Mouse (Mus musculus) stomach, embryonic 16.5 days (tissue): ENCODE measurements around the gene Tsc22d4. TPM values are rescaled to one million over a fixed set of nuclear protein-coding genes. Genes with fewer than 3 reads are reported as not detected.

ENCODE experiments used
- ATAC-seq: fragments of 200-750 bp; cut with Nextera tagmentation; 2 replicates; pipeline ENCODE4 v1.8.0; 2017; ENCODE audit warnings: moderate number of reproducible peaks, moderate TSS enrichment; ENCODE audit not compliant: insufficient read depth, low FRiP score
- H3K27ac ChIP-seq: fragments of 300-500 bp; sonication (generic); 2 replicates; pipeline ENCODE4 v1.5.1; 2014; ENCODE audit warnings: low read length
- H3K27me3 ChIP-seq: fragments of 300-500 bp; sonication (generic); 2 replicates; pipeline ENCODE4 v1.6.1; 2014; ENCODE audit warnings: low read length, control low read depth, mixed read lengths; ENCODE audit not compliant: control insufficient read depth, insufficient read depth
- H3K36me3 ChIP-seq: fragments of 300-500 bp; sonication (generic); 2 replicates; pipeline ENCODE4 v1.6.1; 2014; ENCODE audit warnings: low read length; ENCODE audit not compliant: control insufficient read depth, insufficient read depth
- H3K4me1 ChIP-seq: fragments of 300-500 bp; sonication (generic); 2 replicates; pipeline ENCODE4 v1.6.1; 2014; ENCODE audit warnings: low read length, control low read depth, mixed read lengths; ENCODE audit not compliant: control insufficient read depth, insufficient read depth
- H3K4me2 ChIP-seq: fragments of 300-500 bp; sonication (generic); 2 replicates; pipeline ENCODE4 v1.6.1; 2014; ENCODE audit warnings: low read depth, low read length, mixed read lengths
- H3K4me3 ChIP-seq: fragments of 300-500 bp; sonication (generic); replicated peaks from 2 replicates; pipeline ENCODE4 v1.5.1; 2014; ENCODE audit warnings: mild to moderate bottlenecking, low read length
- H3K9ac ChIP-seq: fragments of 300-500 bp; sonication (generic); 2 replicates; pipeline ENCODE4 v1.6.1; 2014; ENCODE audit warnings: low read length
- H3K9me3 ChIP-seq: fragments of 300-500 bp; sonication (generic); replicated peaks from 2 replicates; pipeline ENCODE4 v1.6.1; 2016; ENCODE audit warnings: low read length, control low read depth; ENCODE audit not compliant: control insufficient read depth
- WGBS: fragments of 180-500 bp; shearing (Covaris S2); extraction: QIAGEN DNeasy Blood & Tissue Kit; methylation state at CpG from one replicate; pipeline ENCODE4 v1.1.7; 2014; 5-methylcytosine and 5-hydroxymethylcytosine counted together
- polyA plus RNA-seq: library from polyadenylated mRNA; unstranded; fragments of >200 nt; fragmentation: Nextera tagmentation; extraction: Ambion mirVana; gene quantifications from 2 replicates; pipeline ENCODE4 v1.2.1, GENCODE M21; 2015

Gene Tsc22d4
- polyA plus RNA-seq, 1 experiment from 2014 or later: 119 TPM

- Histone ChIP-seq H3K9ac (no peak overlapping the region), H3K36me3 (no peaks in the 10 kb centered on the region), H3K4me2 (no peak overlapping the region), H3K27me3 (no peaks in the 10 kb centered on the region), H3K4me3 (no peak overlapping the region), H3K27ac (no peak overlapping the region), H3K4me1 (no peaks in the 10 kb centered on the region), H3K9me3 (peaks cover 3% of the 10 kb centered on the region; the same call in 1 of the 2 replicates)
- WGBS: 79% methylated on average over 1 of the region's 1 CpGs
- ATAC-seq: no peak
Observed at GRCm38 (mm10) chr5:137768475-137768874, 22.9 kb downstream of the Tsc22d4 start.

DNA sequence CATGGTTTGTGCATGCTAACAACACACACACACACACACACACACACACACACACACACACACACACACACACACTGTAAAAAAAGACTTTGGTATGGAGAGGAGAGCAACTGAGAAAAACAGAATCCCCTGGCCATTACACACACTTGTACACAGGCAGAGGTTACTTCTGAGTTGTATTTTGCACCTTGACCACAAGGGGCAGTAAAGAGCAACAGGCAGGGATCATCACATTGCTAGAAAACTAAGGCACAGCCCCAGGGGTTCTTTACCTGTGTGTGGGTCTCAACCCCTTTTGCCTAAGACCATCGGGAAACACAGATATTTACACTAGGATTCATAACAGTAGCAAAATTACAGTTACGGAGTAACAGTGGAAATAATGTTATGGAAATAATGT is 25.2 kb downstream of the Tsc22d4 start:
- no peaks in the 10 kb centered on the region for H3K36me3 ChIP-seq
- H3K27ac ChIP-seq: no peak overlapping the region
- H3K4me1 ChIP-seq: no peaks in the 10 kb centered on the region
- ATAC-seq: no peak
- peaks cover 3% of the 10 kb centered on the region; the same call in 1 of the 2 replicates for H3K9me3 ChIP-seq
- no peaks in the 10 kb centered on the region for H3K27me3 ChIP-seq
- H3K4me3 ChIP-seq: no peak overlapping the region
- H3K9ac ChIP-seq: no peak overlapping the region
- H3K4me2 ChIP-seq: no peak overlapping the region
- WGBS: 37% methylated on average over 2 of the region's 2 CpGs

- Histone ChIP-seq H3K9me3 (no peaks in the 10 kb centered on the region), H3K4me3 (no peak overlapping the region), H3K9ac (no peak overlapping the region), H3K4me1 (0 out of 2 replicates have a peak, but pooled peaks cover 4% of the 10 kb centered on the region), H3K36me3 (no peaks in the 10 kb centered on the region), H3K27me3 (no peaks in the 10 kb centered on the region), H3K27ac (no peak overlapping the region), H3K4me2 (no peak overlapping the region)
- ATAC-seq: no peak
Observed at GRCm38 (mm10) chr5:137772755-137773154, 27.2 kb downstream of the Tsc22d4 start.

DNA sequence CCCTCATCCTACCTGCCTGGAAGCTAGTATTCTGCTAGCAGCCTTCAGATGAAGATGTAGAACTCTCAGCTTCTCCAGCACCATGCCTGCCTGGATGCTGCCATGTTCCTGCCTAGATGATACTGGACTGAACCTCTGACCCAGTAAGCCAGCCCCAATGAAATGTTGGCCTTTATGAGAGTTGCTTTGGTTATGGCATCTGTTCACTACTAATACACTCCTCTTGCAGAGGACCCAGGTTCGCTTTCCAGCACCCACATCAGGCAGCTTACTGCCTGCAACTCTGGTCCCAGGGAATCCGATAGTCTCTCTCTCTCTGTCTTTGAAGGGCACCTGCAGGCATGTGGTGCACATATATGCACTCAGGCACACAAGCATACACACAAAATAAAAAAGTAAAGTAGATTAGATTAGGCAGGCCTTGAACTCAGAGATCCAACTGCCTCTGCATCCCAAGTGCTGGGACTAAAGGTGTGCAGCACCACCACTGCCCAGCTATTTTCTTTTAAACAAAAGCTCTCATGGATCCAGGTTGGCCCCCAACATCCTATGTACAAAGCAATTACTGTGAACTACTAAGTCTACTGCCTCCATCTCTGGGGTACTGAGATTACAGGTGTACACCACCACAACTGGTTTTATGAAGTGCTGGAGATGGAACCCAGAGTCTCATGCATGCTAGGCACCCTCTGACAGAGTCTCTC is 30.2 kb downstream of the Tsc22d4 start:
- Histone ChIP-seq H3K36me3 (0 out of 2 replicates have a peak, but pooled peaks cover 3% of the 10 kb centered on the region), H3K4me3 (no peak overlapping the region), H3K9ac (no peak overlapping the region), H3K4me1 (peaks cover 12% of the 10 kb centered on the region), H3K27me3 (no peaks in the 10 kb centered on the region), H3K4me2 (no peak overlapping the region), H3K27ac (peak overlapping the region; percentile 35), H3K9me3 (no peaks in the 10 kb centered on the region)
- 94% methylated on average over 2 of the region's 2 CpGs for WGBS
- ATAC-seq: no peak

DNA sequence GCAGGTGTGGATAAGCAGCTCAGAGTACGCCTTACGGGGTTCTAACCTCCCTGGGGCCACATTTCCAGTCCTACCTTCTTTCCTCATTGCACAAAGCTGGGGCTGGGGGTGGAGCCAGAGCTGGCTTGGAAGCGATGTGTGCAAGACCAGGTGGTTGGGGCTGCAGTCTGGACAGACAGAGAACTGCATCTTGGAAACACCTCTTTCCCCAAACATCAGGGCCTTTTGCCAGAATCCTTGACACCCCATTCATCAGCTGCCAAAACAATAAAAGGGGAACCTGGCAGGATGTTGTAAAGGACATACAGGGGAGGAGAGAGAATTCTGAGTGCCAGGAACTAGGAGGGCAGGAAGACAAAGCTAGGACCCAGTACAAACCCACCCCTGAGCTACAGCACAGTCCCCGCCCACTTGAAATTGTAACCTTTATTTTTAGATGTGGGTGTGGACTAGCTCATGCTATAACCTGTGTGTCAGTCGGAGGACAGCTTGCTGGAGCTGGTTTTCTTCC is 30.9 kb downstream of the Tsc22d4 start:
- H3K4me3 ChIP-seq: no peak overlapping the region
- peaks cover 12% of the 10 kb centered on the region for H3K4me1 ChIP-seq
- no peaks in the 10 kb centered on the region for H3K9me3 ChIP-seq
- H3K4me2 ChIP-seq: no peak overlapping the region; the same call in 1 of the 2 replicates
- peaks cover 6% of the 10 kb centered on the region for H3K36me3 ChIP-seq
- H3K27ac ChIP-seq: peak overlapping the region; percentile 35
- ATAC-seq: peak; percentile 49
- 0 out of 2 replicates have a peak overlapping the region, but pooled peaks have one; percentile 1 for H3K9ac ChIP-seq
- WGBS: 19% methylated on average over 5 of the region's 5 CpGs
- no peaks in the 10 kb centered on the region for H3K27me3 ChIP-seq

GRCm38 (mm10) chr5:137777267-137777845 is 31.8 kb downstream of the Tsc22d4 start:
- no peak overlapping the region for H3K4me3 ChIP-seq
- no peaks in the 10 kb centered on the region for H3K27me3 ChIP-seq
- ATAC-seq: no peak
- WGBS: 62% methylated on average over 7 of the region's 7 CpGs
- H3K4me1 ChIP-seq: peaks cover 12% of the 10 kb centered on the region
- no peak overlapping the region for H3K4me2 ChIP-seq
- H3K36me3 ChIP-seq: peaks cover 15% of the 10 kb centered on the region
- no peak overlapping the region for H3K27ac ChIP-seq
- no peaks in the 10 kb centered on the region for H3K9me3 ChIP-seq
- H3K9ac ChIP-seq: no peak overlapping the region

- Histone ChIP-seq H3K4me1 (peaks cover 20% of the 10 kb centered on the region), H3K4me3 (peak within 1 kb of the TSS; percentile 88), H3K27me3 (no peaks in the 10 kb centered on the region), H3K4me2 (peak within 1 kb of the TSS; percentile 87), H3K36me3 (peaks cover 24% of the 10 kb centered on the region), H3K27ac (peak within 1 kb of the TSS; percentile 83), H3K9me3 (no peaks in the 10 kb centered on the region), H3K9ac (peak within 1 kb of the TSS; percentile 88)
- ATAC-seq: peak; percentile 95
- under 1% methylated on average over 31 of the region's 31 CpGs for WGBS
Observed at GRCm38 (mm10) chr5:137778635-137779034, 33.1 kb downstream of the Tsc22d4 start, which contains the start of gene Ppp1r35. Ppp1r35 (plus strand) TSS chr5:137778849.

DNA sequence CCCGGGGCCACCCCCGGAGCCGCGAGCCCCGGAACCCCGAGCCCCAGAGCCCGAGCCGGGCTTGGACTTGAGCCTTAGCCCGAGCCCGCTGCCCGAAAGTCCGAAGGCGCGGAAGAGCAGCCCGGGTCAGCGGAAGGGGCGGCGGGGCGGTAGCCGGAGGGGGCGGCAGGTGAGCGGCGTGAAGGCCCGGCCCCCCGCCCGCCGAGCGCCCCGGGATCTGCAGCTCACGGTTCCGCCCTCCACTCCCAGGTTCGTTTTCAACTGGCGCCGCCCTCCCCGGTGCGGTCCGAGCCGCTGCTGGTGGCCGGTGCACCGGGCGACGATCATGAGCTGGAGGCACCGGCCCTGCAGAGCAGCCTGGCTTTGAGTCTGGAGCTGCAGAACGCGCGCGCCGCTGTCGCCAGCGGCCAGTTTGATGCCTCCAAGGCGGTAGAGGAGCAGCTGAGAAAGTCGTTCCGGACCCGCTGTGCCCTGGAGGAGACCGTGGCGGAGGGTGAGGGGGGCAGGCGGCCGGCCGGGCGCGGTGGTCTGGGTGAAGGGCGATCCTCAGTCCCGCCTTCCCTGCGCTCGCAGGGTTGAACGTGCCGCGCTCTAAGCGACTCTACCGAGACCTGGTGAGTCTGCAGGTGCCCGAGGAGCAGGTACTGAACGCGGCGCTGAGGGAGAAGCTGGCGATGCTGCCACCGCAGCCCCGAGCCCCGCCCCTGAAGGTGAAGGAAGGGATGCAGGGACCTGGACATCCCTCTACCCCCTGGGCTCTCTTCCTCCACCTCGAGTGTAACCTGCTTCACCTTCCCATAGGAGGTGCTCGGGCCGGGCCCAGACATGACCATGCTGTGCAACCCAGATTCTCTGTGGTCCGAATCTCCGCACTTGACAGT is 33.8 kb downstream of the Tsc22d4 start:
- ATAC-seq: peak; percentile 14; the same call in 1 of the 2 replicates
- Histone ChIP-seq H3K27me3 (no peaks in the 10 kb centered on the region), H3K4me1 (peaks cover 26% of the 10 kb centered on the region), H3K9ac (peak overlapping the region; percentile 88), H3K4me3 (peak overlapping the region; percentile 88), H3K36me3 (peaks cover 24% of the 10 kb centered on the region), H3K27ac (peak overlapping the region; percentile 83), H3K9me3 (no peaks in the 10 kb centered on the region), H3K4me2 (peak overlapping the region; percentile 87)
- under 1% methylated on average over 83 of the region's 83 CpGs for WGBS
